Mouse (Mus musculus): Measurements from ENCODE around the gene Spry1. TPM values are rescaled to one million over a fixed set of nuclear protein-coding genes. Genes with fewer than 3 reads are reported as not detected.

Gene Spry1
- total RNA-seq, 2 experiments from 2014 or later = 8.2 to 9.6 TPM

DNA sequence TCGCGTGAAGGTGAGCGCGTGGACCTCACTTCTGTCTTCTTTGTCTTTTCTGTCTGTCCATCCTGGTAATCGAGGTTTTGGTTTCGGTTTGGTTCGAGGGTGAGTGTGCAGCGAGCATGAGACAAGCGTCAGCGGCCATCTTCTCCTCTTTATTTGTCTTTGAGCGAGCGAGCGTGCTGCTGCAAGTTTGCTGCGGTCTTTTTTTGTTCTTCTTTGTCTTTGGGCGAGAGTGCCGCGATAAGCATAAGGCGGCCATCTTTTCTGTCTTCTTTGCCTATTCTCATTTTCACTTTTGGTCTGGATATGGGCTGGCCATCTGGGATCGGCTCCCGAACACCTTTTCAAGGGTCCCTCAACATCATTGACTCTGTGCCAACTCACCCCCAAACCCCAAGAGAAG, 29.4 kb downstream of the Spry1 start:
- DNase-seq (ENCODE audit: low spot score in 2 of 2) = no peak

DNA sequence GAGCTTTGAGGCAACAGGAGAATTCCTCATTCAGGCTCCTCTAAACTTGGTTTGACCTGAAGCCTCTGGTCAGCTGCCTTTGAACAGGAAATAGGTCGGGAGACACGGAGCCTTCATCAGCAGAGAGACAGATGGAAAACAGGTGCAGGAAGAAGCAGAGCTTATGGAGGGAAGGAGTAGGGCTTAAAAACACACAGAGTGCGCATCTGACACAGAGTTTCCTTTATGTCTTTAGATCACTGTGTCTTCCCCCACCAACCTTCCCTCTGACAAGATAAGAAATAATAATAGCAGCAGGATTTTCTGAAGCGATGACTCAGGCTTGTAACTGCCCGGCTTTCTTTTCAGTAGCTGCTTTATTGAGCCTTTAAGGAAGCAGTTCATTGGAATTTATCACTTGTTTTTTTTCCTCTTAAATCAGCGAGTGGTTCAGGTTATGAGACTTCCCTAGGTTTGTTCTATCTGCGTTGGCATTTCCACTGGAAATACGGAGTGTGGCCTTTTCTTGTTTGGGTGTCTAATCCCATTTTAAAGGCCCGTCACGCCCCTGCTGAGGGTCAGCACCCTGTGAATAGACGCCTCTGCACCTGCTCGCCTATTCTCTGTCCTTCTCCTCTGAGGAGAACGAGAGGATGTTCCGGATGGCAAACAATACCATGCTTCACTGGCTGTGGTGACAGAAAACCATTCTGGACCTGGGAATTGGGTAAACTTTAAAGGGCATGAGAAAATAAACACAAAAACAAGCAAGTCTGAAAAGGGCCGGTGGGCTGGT, 32.7 kb downstream of the Spry1 start:
- no peak for DNase-seq (ENCODE audit: low spot score in 2 of 2)

DNA sequence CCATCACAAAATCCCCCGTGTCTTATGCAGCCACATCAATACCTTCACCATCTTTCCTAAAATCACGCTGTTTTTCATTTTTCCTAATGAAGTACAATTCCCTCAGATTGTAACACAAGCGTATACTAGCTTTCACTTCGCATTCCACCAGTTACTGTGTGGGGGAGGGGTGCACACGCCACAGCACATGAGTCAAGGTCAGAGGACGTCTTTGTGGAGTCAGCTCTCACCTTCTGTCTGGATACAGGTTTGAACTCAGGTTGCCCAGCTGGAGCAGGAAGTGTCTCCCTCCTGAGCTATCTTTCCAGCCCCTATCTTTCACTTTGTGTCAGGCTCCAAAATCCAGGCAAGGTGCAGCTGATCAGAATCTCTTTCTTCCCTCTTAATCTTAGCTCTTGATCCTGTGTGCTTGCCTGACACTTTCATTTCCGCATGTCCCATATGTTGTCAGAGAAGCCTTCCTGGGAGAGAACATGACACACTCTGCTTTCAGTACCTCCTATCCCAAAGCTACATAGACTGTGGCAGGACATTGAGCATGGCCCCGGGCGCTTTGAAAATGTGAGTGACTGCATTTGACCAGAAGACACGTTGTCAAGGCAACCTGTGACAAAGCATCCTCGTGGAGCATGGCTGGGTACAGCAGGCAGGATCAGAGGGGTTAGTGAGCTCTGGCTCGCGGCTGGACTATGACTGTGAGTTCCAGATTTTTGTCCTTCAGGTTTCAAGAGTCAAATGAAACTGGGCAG, 33.9 kb downstream of the Spry1 start:
- no peak for DNase-seq (ENCODE audit: low spot score in 2 of 2)

DNA sequence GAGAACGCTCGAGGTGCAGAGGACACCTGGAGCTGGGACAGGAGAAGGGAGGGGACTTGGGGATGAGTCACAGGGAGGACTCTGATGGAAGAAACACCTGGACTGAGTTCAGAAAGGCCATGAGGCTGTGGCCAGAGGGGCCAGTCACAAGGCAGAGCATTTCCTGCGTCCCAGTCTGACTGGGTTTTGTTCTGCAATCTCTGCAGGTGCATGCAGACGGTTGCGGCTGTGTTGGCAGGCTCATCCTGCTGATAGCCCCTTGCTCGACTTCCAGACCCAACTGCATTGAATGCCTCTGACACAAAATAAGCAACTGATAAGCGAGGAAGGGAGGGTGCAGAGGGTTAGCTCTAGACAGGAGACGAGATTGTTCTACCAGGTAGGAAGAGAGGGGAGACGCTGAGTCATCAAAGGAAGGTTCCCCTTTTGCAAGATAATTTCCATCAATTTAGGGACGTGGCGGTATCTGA, 35.3 kb downstream of the Spry1 start:
- DNase-seq (ENCODE audit: low spot score in 2 of 2) = no peak

DNA sequence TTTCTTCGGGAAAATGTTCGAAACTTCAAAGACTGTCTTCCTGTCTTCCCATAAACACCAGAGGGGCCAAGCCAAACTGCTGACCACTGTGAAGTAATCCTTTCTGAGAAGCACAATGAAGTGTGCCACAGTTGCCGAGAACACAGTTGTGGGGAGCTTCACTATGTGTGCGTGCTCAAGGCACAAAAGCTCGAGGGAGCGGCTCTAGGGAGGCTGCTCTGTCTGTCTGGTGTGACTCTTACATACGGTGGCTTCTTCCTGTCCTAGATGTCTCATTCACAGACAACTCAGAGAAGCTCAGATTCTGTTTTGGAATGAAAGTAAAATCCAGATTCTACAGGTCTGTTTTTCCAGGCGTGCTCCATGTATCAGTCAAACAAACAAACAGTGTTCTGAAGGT, 36.5 kb downstream of the Spry1 start:
- DNase-seq (ENCODE audit: low spot score in 2 of 2) = no peak

DNA sequence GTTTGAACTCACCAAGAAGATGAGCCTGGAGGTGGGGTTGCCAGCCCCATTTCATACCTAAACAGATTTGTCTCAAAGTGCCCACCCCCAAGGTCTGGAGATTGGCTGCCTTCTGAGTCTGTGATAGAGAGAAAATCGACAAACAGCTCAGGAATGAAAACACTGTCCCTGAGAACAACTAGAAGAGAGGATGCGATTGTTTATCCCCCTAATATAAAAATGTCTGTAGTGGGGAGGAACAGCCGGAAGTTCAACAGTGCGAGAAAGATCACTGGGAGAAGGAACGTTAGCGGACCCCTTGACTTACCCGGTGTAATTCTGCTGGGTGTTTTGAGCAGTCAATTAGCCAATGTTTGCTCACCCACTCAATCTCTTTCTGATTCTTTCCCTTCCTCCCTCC, 46.5 kb downstream of the Spry1 start:
- DNase-seq (ENCODE audit: low spot score in 2 of 2) = no peak

DNA sequence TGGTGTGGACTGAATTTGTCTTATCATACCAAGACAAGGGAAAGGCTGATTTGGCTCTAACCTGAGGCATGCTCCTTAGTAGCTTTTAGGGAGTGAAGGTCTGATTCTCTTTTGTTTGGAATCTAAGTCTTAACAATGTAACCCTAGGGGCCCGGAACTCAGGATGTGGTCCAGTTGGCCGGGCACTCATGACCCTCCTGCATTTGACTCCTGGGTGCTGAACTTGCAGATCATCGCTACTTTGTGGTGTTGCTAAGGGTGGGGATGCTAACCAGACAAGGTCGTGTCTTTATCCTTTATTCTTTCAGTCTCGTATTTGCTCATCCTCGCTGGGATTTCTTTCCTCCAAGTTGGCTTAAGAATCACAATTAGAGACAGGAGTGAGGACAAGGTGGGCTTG, 47.0 kb downstream of the Spry1 start:
- no peak for DNase-seq (ENCODE audit: low spot score in 2 of 2)

DNA sequence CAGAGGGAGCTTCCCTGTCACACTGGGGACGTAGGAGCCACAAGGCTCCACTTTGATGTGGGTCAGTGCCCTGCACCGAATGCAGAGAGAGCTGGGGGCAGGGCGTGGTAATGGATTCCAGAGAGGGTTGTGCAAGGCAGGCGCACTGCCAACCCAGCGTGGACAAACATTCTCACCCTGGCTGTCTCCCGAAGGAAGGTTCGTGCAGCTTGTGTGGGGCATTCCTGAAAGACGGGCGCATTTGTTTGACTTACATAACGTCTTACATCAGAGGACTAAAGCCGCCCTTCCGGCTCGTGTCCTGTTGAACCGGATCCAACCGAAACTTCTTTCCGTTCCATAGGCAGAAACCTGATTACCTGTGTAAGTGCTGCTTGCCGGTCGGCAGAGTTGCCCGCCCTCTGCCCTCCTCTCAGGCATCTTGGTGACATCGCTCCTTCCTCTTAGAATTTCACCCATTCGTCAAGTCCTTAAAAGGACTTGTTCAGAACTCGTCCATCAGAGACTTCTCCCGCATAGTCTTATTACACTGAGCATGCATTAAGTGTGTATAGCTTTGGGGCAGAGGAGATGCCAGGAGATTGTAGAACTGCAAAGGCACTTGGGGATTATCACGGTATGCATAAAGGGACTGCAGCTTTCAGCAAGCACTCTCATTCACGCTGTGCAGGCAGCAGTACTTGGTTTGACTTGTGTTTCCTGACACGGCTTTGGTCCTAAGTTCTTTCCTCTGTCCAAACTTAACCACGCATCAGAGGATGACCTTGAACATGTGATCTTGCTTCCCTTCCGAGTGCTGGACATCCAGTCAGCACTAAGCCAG, 47.6 kb downstream of the Spry1 start:
- peak; percentile 51 to 59 for DNase-seq (ENCODE audit: low spot score in 2 of 2)

DNA sequence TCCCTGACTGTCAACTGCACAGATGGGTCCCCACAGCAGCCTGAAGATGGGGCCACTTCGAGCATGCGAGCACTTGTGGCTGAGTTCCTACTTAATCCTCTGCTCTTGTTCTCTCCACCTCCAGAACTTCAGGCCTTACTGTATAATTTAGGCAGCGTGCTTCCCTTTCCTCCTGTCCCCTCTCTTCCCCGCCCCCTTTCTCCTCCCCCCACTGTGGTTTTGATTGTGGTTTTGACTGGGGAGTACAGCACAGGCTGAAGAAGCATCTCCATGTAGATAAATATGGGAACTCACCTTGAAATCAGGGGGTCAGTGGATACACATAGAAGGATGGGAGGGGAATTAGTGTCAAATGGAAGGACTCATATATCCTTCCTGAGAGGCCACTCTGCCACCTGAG, 53.2 kb downstream of the Spry1 start:
- DNase-seq (ENCODE audit: low spot score in 2 of 2) = no peak

DNA sequence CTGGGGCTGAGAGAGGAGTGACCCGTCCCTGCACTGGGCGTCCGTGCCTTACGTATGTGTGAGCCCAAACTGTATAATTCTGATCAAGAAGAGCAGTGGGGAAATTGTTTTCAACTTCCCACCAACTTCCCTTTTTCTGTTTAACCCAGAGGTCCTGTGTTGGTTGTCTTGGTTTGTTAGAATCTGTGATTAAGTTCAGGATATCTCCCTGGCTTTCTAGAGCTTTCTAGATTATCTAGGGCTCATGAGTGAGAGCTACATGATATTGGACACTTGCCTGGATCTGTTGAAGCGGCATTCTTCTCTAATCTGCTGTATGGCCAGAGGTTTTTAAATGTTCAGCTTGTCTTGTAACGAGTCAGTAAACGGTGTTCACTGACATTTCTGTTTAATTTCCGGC, 53.8 kb downstream of the Spry1 start:
- no peak for DNase-seq (ENCODE audit: low spot score in 2 of 2)

Other genes with a start within 250 kb of the Spry1 start
- 10 to 100 TPM; 24.0 to 32.8 TPM for gene Spata5, start 220.1 kb upstream of the Spry1 start, total RNA-seq (2021)
- gene Nudt6, start 219.7 kb upstream of the Spry1 start, total RNA-seq (2021) = 1 to 10 TPM; 5.0 to 6.3 TPM
- 1 to 10 TPM; 3.2 to 3.9 TPM for gene Gm5148, start 84.5 kb downstream of the Spry1 start, total RNA-seq (2021)